Mouse (Mus musculus) left cerebral cortex, postnatal 10 days (tissue): ENCODE measurements at regions not wholly inside any gene's neighbourhood (a gene's known extent, or its start where the extent isn't known, plus 50 kb on each side); places are given as distances from the start of the nearest gene placed in this dataset. TPM values are rescaled to one million over a fixed set of nuclear protein-coding genes. Genes with fewer than 3 reads are reported as not detected.

Experiments
- DNase-seq, 2 experiments: peaks; one replicate each; pipeline ENCODE4 v3.0.0; 2021 to 2022; ENCODE audit warnings: low spot score in 2 of 2, mixed read lengths in 1 of 2; ENCODE audit errors: extremely low spot score in 1 of 2
- intact Hi-C: fragments of 180-260 bp; cut with DNase I; formaldehyde crosslinking; loops from one replicate; pipeline ENCODE4 v1.15.1; 2025
- microRNA-seq: library from miRNA; unstranded; fragments of <30 nt; microRNA quantifications from one replicate; pipeline ENCODE4 v1.2.0, GENCODE M21; 2022

DNA sequence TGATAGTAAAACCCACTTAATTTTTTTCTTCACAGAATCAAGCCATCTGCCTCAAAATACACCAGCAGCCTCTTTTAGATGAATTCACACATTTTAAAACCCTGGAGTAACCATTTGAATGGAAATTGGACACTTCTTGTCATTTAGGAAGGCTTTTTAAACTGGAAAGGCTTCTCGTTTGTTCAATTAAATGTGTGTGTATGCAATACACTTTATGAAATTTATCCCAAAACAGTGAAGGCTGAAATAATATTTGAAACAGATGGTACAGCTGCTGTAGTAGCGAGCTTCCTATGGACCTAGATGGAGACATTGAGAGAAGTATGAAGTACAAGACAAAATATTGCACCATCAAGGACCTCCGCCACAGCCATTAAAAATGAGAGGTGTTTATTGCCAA is 121.1 kb upstream of the Zpld1 start:
- no peak for DNase-seq

DNA sequence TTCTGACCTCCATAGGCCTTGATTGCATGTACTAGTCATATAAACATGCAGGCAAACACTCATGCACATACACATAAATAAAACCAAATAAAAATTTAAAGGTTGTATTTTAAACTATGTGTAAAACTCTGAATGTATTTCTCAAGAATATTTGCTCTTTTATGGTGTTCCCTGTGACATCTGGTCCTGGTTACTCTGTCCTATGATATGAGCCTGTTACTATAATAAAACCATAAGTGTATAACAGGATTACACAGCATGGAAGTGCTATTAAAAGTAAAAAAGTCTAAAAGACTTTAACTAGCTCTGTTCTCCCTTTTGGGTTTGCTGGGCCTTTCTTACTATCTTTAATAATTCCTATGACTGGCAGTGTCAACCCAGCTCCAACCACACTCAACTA is 103.0 kb upstream of the Zpld1 start:
- no peak for DNase-seq
- intact Hi-C loops: no loop called here

More for the DNA sequence above, 121.1 kb upstream of the Zpld1 start:
- intact Hi-C loops: no loop called here

DNA sequence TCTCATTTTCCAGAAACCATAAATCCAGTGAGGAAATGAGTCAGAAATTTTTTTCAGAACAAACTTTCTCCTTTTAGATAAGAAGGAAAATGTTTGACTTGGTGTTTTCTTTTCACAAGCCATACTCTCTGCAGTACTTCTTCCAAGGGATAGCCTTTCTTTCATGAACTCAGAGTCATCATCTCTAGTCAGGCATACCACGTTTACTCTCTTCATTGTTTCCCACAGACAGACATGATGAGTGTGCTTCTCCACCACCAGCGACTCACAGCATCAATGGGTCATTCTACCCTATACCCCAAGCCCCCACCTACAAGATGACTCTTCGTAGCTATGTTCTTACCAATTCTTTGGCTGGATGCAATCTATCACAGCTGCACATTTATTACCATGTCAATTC is 97.1 kb upstream of the Zpld1 start:
- intact Hi-C loops: no loop called here

DNA sequence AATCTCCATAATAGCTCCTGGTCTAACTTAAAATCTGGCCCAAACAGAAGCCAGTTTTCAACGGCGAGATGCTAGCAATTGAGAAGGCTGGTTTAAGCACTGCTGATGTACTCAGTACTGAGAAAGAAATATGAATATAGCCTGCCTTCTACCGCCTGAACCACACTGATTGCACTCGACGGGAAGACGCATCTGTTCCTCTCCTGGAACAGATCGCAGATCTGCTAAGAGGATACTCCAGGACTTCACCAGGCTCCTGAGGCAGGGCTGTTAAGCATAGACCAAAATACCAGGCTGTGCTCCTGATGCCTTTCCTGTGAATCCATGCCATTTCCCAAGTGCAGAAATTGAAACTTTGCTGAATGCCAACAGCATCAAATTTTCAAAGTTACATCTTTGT is 92.6 kb upstream of the Zpld1 start:
- peak in 1 of 2 experiments; percentile 16 for DNase-seq
- intact Hi-C loops: no loop called here

More for the DNA sequence above, 97.1 kb upstream of the Zpld1 start:
- DNase-seq: no peak

DNA sequence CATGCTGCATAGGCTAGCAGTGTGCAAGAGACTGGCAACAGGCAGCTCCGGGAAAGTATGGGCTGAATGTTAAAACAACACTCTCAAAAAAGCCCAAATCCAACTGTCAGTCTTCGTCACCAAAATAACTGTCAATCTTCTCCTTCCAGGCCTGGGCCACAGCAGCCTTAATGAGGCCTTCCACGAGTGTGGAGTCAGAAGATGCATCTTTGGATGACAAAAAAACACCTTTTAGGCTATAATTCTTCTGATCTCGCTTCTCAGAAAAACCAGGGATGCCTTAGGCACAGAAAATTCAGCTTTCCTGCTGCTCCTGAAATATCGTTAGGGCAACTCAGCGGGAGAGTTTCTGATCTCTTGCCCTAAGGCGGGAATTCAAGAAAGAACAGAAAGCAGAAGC is 82.2 kb upstream of the Zpld1 start:
- intact Hi-C loops: no loop called here
- DNase-seq: no peak

DNA sequence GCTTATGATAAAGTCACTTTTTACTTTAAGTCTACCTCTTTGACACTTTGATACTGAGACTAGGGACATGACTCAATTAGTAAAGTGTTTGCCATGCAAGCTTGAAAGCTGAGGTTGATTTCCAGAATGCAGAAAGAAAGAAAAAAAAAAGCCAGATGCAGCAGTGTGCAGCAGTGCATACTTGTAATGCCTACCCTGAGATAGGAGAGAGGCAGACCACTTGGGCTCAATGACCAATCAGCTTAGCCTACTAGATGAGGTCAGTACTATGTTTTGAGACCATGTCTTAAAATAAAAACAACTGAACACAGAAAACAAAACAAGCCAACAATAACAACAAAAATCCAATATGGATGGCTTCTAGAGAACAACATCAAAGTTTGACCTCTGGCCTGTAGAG is 81.4 kb upstream of the Zpld1 start:
- intact Hi-C loops: no loop called here
- no peak for DNase-seq

DNA sequence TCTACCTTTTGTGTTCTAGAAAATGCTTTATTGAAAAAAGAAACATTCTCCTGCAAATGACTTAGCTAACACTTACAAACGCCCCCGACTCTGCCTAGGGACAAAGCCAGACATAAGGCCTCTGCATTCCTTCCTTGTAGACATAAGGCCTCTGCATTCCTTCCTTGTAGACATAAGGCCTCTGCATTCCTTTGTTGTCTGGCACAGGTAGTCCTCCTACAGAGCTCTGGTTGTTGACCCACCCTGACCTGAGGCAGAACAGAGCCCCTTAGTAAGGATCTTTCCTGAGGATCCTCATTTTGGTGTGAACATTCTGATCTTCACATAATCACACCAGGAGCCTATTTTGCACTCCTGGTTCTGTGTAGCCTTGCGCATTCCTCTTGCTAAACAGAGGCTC is 80.9 kb upstream of the Zpld1 start:
- intact Hi-C loops: no loop called here
- DNase-seq: no peak

DNA sequence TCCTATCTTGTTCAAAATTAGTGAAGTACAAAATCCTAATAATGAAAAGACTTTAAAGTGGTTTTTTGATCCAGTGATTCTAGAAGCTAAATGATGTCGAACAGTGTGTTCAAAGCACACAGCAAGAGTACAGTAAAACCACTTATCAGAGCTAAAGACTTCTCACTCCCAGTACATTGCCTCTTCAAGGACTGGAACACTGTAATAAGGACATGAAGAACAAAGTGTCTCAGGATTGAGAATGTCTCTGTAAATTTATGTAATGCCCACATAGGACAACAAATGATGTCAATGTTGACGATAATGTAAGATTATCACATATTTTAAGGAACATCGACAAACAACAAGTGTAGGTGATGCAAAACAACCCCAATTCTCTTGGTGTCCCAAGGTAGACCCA is 78.1 kb upstream of the Zpld1 start:
- intact Hi-C loops: no loop called here

DNA sequence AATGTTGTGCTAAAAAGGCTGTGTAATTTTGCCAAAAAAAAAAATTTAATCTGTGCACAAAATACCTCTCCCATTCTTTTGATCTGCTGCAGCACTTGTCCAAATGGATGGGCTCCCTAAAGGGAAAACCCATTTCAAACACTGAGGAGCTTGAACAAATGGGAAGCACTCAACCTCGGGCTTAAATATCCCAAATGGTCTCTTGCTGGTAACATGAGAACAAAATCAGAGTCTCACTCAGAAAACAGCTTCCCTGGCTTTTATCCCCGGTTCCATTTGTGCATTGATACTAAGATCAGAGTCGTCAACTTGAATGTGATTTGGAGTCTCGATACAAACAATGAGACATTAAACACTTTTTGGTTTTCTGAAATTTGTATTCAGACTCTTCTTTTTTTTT is 59.9 kb upstream of the Zpld1 start:
- intact Hi-C loops: no loop called here

More for the DNA sequence above, 78.1 kb upstream of the Zpld1 start:
- no peak for DNase-seq

DNA sequence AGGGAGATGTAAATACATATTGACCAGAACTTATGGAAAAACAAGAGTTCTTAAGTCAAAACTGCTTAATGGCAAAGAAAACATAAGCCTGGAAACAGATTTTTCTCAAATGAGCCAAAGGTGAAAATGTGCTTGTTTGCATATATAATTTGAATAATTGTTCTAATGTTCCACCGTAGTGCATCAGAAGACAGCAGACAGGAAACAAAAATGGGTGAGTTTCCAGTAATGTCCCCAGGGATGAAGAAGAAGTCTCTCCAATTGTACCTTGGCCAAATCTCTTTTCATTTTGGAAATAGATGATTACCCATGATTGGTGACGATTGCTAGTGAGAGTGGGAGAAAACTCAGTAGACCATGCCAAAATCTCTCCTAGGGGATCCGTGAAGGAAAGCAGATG is 58.3 kb upstream of the Zpld1 start:
- intact Hi-C loops: no loop called here
- no peak for DNase-seq

More for the DNA sequence above, 59.9 kb upstream of the Zpld1 start:
- DNase-seq: no peak

Small RNA genes in the stretch of these regions (microRNA-seq; reads per million reads assigned to microRNA genes)
- gene Mir5118: not detected
